Mouse (Mus musculus): ENCODE data around the gene D6Ertd527e.
A peak's percentile ranks its signal among the peaks of the same experiment; 100 is the strongest.
"Not testable (repeated sequence)": the region's sequence is repeated elsewhere in the genome, so short reads cannot be mapped to it uniquely, and the experiment has no call there.

The D6Ertd527e gene

DNA sequence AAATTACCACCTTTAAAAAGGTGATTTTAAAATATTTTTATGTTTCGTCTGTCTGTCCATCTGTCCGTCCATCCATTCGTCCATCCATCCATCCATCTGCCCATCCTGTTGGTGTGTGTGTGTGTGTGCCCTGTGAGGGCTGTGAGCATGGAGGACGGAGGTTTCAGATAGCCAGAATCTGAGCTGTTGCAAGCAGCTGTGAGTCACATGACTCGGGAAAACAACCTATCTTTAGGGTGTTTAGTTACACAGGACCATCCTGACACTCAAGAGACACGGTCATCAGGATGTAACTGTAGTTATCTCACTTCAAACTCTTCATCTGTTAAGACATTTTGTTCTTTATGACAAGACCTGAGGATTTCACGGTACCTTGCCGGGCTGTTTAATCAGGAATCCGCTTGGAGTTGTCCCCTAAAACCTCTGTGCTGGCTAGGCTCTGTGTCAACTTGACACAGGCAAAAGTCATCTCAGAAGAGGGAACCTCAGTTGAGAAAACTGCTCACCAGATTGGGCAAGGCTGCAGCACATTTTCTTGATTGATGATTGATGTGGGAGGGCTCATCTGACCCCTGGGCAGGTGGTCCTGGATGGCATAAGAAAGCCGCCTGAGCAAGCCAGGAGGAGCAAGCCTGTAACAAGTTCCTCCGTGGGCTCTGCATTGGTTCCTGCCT lies at the start of gene D6Ertd527e:
D6Ertd527e (plus strand) TSS at position 624 of the 674 bp plus-strand sequence.
- no peak for DNase-seq (ENCODE audit: low spot score)

GRCm38 (mm10) chr6:87059754-87060153 lies 44.8 kb upstream of the D6Ertd527e start:
- DNase-seq (ENCODE audit: low spot score) = no peak

DNA sequence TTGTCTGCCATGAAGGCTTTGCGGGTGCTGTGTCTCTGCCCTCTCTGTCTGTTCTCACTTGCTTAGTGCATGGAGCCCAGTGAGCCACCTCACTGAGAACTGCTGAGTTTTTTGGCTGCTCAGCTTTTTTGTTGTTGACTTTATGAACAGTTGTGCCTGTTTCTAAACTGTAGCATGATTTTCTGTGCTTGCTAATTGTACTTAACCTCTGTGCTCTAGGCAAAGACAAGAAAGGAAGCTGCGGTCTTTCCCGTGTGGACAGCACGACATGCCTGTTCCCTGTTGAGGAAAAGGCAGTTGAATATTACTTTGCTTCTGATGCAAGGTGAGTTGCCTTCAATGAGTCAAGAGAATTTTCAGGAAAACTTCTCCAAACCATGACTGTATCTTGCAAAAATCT lies 41.0 kb upstream of the D6Ertd527e start:
- DNase-seq (ENCODE audit: low spot score) = no peak

GRCm38 (mm10) chr6:87068209-87068608 lies 36.3 kb upstream of the D6Ertd527e start:
- DNase-seq (ENCODE audit: low spot score) = no peak

- DNase-seq (ENCODE audit: low spot score) = no peak
Measured at GRCm38 (mm10) chr6:87069195-87069900, 35.2 kb upstream of the D6Ertd527e start.

GRCm38 (mm10) chr6:87070641-87071040 lies 33.9 kb upstream of the D6Ertd527e start:
- no peak for DNase-seq (ENCODE audit: low spot score)

- DNase-seq (ENCODE audit: low spot score) = no peak
Measured at GRCm38 (mm10) chr6:87072759-87073158, 31.8 kb upstream of the D6Ertd527e start.

DNA sequence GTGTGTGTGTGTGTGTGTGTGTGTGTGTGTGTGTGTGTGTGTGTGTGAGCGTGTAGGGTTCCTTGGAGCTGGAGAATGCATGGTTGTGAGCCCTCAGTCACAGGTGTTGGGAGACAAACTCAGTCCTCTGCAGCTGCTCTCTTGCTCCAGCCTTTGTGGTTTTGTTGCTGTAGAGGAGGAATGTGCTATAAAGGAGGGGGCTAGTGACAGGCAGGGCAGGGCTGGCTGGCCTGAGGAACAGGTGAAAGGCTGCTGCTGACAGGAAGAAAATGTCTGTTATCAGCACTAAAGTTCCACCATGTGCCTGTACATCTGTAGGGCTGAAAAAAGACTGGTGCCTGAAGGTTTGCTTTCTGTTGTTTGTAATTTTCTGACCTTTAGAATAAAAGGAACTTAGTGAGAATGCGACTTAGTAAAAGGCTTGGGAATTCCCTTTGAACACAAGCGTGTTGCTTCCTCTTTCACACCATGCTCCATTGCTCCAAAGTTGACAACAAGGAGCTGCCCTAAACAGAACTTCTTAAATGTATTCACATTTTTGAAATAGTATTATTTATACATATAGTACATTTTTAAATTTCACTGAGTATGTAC lies 29.4 kb upstream of the D6Ertd527e start:
- DNase-seq (ENCODE audit: low spot score) = no peak

- no peak for DNase-seq (ENCODE audit: low spot score)
Measured at GRCm38 (mm10) chr6:87079457-87079856, 25.1 kb upstream of the D6Ertd527e start.

DNA sequence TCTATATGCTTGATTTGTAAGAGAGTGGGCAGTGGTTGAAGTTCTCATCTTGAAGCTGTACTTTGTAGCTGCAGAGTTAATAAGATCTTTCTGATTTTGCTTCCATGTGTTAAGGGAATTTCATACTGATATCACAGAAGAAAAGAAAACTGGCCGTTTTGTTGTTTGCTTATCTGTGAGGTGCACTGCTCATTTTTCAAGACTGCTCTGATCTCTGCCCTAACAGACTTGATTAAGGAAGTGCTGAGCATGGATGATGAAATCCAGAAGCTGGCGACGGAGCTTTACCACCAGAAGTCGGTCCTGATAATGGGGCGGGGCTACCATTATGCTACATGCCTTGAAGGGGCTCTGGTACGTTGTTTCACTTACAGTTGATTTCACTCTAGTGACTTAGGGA lies 19.5 kb upstream of the D6Ertd527e start:
- peak; percentile 61 for DNase-seq (ENCODE audit: low spot score)

DNA sequence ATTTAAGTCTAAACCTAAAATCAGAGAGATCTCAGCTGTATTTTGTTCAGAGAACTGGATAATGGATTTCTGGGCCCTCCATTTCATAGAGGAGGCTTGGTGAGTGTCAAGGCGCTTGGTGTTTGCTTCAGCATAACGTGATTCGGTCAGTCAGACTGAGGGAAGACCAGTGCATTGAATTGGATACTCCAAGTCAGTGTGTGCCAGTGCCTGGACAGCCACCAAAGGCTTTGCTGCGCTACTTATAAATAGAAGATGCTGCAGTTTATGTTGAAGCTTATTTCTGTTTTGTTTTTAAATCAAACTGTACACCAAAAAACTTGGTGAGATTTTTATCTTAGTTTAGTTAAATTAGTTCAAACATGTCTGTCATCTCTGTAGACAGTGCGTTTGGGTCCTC lies 16.2 kb upstream of the D6Ertd527e start:
- DNase-seq (ENCODE audit: low spot score) = no peak

GRCm38 (mm10) chr6:87090877-87091276 lies 13.7 kb upstream of the D6Ertd527e start:
- no peak for DNase-seq (ENCODE audit: low spot score)

DNA sequence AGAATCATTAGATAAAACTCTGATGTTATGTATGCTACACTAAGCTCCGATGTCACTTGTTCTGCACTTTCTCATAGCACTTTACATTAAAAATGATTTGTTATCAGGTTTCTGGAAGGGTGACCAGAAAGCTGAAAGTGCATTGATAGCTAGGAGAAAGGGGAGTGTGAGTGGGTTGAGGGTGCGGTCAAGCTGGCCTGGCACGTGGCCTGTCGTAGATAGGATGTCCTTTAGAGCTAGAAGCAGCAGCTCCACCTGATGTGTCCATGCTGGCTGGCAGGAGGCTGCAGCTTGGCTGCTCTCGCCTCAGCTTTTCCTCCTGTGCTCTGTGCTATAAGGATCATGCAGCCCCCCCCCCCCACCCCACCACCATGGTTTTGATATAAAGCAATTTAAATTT lies 12.1 kb upstream of the D6Ertd527e start:
- no peak for DNase-seq (ENCODE audit: low spot score)

GRCm38 (mm10) chr6:87093631-87094030 lies 10.9 kb upstream of the D6Ertd527e start:
- DNase-seq (ENCODE audit: low spot score) = not testable (repeated sequence)

- DNase-seq (ENCODE audit: low spot score) = no peak
Measured at GRCm38 (mm10) chr6:87099261-87099660, 5.3 kb upstream of the D6Ertd527e start.

DNA sequence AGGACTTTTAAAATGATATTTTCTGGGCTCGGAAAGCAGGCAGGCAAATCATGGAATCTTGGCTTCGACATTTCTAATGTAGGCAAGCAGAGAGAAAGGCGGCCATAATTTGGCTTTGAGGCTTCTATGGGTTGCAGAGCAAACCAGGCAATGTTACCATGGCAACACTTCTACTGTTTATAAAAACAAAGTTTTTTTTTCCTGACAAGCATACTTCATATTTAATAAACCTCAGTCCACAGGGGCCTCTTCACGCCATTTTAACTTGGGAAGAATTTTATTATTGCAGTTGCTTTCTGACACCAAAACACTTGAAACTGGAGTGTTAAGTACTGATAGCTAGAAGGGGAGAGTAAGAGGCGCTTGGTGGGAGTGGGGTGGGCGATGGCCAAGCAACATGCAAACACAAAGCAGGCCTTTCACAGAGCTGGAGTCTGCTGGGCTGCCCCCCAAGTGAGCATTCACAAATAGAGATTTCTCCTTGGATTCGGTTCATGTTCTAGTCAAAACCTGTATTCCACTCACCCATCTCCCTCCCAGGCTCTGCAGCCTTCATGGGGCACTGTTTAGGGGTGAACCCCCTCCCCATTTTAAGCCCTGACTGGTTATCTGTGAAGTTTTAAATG lies 4.8 kb upstream of the D6Ertd527e start:
- DNase-seq (ENCODE audit: low spot score) = peak; percentile 54

- DNase-seq (ENCODE audit: low spot score) = no peak
Measured at GRCm38 (mm10) chr6:87100297-87101020, 4.1 kb upstream of the D6Ertd527e start.

DNA sequence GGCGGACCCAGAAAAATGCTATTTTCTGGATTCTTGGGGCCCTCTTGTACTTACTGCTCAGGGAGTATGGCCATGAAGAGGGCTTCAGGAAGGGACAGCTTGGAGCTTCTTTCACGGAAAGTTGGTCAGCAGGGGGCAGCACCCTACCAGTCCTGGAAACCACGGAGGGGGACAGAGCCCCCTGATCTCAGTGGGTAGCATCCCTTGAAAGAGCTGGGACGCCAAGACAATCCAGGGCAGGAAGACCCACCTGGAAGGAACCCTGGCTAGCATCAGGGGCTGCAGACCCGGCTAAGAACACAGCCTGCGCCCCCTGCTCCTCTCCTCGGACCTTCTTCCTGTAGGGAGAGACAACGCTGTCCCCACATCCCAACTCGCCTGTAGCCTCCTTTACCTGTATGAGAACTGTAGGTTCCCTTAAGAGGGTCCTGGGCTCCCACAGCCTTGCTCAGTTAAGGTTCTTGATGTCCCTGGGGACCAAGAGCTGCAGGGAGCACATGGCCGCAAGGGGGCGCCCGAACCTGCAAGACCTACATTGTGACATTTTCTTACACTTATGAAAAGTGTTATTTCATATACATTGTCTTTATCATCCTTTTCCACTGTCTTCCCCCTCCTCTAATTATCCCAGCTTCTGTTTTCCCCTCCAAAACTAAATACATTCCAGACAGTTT lies 3.1 kb upstream of the D6Ertd527e start:
- peak; percentile 94 for DNase-seq (ENCODE audit: low spot score)

GRCm38 (mm10) chr6:87101955-87102353 lies 2.6 kb upstream of the D6Ertd527e start:
- no peak for DNase-seq (ENCODE audit: low spot score)

- peak; percentile 20 for DNase-seq (ENCODE audit: low spot score)
Measured at GRCm38 (mm10) chr6:87102421-87102911, 2.1 kb upstream of the D6Ertd527e start.

DNA sequence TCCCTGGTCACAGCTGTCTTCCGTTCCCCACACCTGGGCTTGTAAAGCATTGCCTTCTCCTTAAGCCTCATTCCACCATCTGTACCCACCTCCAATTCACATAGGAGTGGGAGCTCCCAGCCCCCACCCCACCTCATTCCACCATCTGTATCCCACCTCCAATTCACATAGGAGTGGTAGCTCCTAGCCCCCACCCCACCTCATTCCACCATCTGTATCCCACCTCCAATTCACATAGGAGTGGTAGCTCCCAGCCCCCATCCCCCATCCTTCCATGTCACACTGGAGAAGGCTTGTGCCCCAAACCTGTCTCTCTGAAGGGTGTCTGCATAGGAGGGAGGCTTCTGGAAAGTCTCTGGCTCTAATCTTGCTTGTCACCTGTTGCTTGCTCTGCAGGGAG lies 1.2 kb upstream of the D6Ertd527e start:
- no peak for DNase-seq (ENCODE audit: low spot score)
